Mouse (Mus musculus) heart, postnatal 14 days (tissue): ENCODE results near the gene Hip1r. TPM values are rescaled to one million over a fixed set of nuclear protein-coding genes. Genes with fewer than 3 reads are reported as not detected.

Experiments
- DNase-seq, 2 experiments: peaks; one replicate each; pipeline ENCODE4 v3.0.0; 2021 to 2022
- intact Hi-C: fragments of 180-260 bp; cut with DNase I; formaldehyde crosslinking; loops from one replicate; pipeline ENCODE4 v1.15.1; 2025
- long read RNA-seq, 2 experiments: library from polyadenylated mRNA; stranded (forward); transcript quantifications; one replicate each; pipeline ENCODE4 v2.0.0; 2021
- total RNA-seq, 2 experiments: library from RNA; stranded (reverse); gene quantifications; 2 replicates each; pipeline ENCODE4 v1.2.3; 2021

Gene Hip1r
- 10 to 100 TPM; 23.2 to 25.0 TPM for total RNA-seq
- long read RNA-seq, experiment 1, full-length matches to known transcripts, result 22 of 32 reads
- long read RNA-seq, experiment 1, partial matches to known transcripts, result 8 of 32 reads
- long read RNA-seq, experiment 1, other reads (novel, unspliced or antisense), result 2 of 32 reads
- long read RNA-seq, experiment 2, full-length matches to known transcripts, result 12 of 19 reads
- long read RNA-seq, experiment 2, partial matches to known transcripts, result 6 of 19 reads
- long read RNA-seq, experiment 2, other reads (novel, unspliced or antisense), result 1 of 19 reads

GRCm38 (mm10) chr5:123973299-123974178, at the start of gene Hip1r:
Hip1r (plus strand) TSS chr5:123973628.
- peak; percentile 81 to 83 for DNase-seq
- intact Hi-C loops, result loop anchor here (2.0 kb wide), 2 partner anchors 19 to 25 kb away; no protein-coding TSS in a partner anchor

- intact Hi-C loops, result no loop called here
- DNase-seq, result no peak
These were observed 46.3 kb upstream of the Hip1r start, which contains the start of gene Gm43518 for GRCm38 (mm10) chr5:123927118-123927517. Gm43518 (plus strand) TSS chr5:123927418.

DNA sequence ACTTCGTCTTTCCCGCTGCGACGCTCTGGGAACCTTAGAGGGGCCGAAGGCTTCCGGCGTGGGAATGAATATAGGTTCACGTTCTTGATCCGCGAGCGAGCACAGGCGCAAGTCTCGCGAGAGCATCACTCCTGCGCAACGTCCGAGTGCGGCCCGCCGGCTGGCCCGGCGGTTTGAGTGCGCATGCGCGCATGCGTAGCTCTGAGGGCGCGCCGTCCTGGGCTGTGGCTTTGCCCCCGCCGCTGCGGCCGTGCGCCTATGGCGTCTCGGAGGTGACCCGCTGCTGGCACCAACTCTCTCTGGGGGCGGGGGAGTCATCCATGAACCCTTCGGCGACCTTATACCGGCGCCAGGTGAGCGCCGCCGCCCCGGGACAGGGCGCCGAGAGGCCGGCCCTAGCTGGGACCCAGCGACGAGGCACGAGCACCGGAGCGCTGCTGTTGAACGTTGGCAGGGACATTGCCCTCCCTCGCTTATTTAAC, 42.9 kb upstream of the Hip1r start, which contains the start of gene Ccdc62:
Ccdc62 (plus strand) TSS at position 172 of the 482 bp plus-strand sequence.
- DNase-seq, result peak; percentile 97
- intact Hi-C loops, result no loop called here

DNA sequence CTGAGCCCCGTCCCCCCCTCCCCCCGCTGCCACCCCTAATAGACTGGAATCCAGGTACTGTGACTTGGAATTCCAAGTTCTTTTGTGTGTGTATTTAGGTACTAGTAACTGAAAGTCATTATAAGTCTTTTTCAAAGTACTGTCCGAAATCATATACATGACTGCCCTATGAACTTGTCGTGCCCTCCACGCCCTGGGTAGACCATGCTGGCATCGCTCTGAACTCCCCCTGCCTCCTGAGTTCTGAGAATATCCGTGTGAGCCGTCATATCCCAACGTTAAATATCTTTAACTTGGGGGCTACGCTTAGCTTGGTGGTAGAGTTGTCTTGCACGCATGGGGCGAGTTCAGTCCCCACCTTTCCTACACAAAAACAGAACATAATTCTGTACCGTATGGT, 42.3 kb upstream of the Hip1r start:
- intact Hi-C loops, result no loop called here
- DNase-seq, result no peak

DNA sequence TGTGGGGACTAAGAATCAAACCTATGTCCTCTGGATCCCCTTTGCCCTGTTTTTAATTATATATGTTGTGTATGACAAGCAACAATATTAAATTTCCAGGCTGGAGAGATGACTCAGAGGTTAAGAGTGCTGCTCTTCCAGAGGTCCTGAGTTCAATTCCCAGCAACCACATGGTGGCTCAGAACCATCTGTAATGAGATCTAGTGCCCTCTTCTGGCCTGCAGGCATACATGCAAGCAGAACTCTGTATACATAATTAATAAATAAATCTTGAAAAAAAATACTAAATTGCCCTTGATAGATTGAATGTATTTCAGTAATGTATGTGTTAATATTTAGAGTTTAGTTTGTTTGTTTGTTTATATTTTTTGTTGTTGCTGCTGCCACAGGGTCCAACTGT, 40.5 kb upstream of the Hip1r start:
- no peak for DNase-seq
- intact Hi-C loops, result no loop called here

GRCm38 (mm10) chr5:123933556-123933955, 39.9 kb upstream of the Hip1r start:
- intact Hi-C loops, result no loop called here
- DNase-seq, result no peak

DNA sequence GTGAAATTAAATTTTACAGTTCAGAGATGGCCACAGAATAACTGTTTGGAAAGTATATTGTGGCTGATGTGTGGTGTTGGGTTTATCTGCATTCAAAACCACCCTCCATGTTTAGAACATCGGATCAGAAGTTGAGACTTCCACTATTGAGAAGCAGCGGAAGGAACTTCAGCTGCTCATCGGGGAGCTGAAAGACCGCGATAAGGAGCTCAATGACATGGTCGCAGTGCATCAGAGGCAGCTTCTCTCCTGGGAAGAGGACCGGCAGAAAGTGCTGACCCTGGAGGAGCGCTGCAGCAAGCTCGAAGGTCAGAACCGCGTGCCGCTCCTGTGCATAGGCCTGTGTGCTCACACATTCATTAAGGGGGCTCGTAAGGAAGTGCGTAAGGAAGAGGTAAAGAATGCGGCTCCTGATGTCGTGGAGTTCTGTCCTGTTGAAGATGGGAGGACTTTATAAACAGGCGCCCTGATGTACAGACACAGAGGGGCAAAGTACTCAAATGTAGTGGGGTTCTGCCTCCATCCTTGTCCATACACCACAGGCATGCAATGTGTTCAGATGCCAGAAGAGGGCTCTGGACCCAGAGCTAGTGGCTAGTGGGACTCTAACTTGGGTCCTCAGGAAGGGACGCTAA, 39.4 kb upstream of the Hip1r start:
- intact Hi-C loops, result no loop called here
- DNase-seq, result peak in 1 of 2 experiments; percentile 31

GRCm38 (mm10) chr5:123935931-123936330, 37.5 kb upstream of the Hip1r start:
- intact Hi-C loops, result no loop called here
- DNase-seq, result no peak

GRCm38 (mm10) chr5:123938479-123938878, 34.9 kb upstream of the Hip1r start:
- intact Hi-C loops, result no loop called here
- no peak for DNase-seq

DNA sequence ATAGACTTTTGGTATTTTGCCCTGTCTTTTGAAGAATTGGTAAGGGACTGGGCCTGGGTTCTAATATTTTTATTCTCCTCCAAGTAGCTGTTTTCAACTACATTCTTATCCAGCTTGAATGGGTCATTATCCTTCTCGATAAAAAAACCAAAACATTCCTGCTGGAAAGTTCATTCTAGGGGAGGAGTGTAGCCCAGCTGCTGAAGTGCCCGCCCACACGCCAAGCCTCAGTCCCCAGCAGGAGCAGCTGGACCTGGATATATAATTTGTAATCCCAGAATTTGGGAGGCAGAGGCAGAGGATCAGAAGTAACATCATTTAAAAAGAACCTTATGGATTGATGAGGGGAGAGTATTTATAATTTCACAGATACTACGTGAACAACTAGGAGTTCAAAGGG, 26.9 kb upstream of the Hip1r start:
- peak in 1 of 2 experiments; percentile 23 for DNase-seq
- intact Hi-C loops, result loop anchor here (2.0 kb wide), 1 partner anchor 138 kb away; no protein-coding TSS in a partner anchor

GRCm38 (mm10) chr5:123947041-123947761, 26.2 kb upstream of the Hip1r start:
- intact Hi-C loops, result loop anchor here (1.0 to 2.0 kb wide), 2 partner anchors 45 to 138 kb away; no protein-coding TSS in a partner anchor
- peak in 1 of 2 experiments; percentile 58 for DNase-seq

DNA sequence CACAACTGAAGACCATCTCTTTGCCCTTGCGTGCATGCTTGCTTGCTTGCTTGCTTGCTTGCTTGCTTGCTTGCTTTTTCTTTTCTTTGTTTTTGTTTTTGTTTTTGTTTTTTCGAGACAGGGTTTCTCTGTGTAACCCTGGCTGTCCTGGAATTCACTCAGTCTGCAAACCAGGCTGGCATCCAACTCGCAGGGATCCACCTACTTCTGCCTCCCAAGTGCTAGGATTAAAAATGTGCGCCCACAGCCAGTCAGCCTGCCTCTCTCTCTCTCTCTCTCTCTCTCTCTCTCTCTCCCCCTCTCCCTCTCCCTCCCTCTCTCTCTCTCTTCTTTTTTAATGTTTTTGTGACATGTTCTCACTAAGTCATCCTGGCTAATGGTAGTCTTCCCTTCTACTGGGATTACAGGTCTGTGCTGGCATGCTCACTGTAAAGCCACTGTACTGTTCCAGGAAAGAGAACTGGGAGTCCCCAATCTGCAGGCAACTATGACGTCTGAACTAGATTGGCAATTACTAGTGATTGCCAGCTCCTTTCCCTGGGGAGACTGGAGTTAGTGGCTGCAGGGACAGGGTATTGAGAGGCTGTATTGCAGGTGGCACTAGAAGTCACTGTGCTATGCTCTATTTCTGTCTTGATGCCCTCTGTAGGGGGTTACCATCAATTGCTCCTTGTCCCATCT, 20.9 kb upstream of the Hip1r start:
- intact Hi-C loops, result no loop called here
- DNase-seq, result no peak

- intact Hi-C loops, result no loop called here
- no peak for DNase-seq
These were observed 16.2 kb upstream of the Hip1r start for GRCm38 (mm10) chr5:123957213-123957612.

GRCm38 (mm10) chr5:123959018-123959417, 14.4 kb upstream of the Hip1r start:
- DNase-seq, result no peak
- intact Hi-C loops, result no loop called here

DNA sequence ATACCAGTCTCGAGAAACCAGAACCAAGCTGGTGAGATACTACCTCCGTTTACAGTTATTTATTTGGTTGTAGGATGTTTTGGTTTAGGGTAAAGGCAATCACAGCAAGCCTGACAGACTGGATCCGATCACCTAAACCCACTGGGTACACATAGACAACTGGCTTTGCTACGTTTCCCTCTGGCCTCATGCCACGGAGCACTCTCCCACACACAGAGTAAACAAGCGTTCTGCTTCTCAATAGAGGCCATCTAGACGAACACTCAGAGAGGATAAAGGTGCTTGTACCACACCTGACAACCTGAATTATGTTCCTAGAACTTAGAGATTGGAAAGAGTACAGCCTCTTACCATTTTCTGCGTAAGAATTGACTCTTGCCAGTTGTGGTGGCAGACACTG, 13.3 kb upstream of the Hip1r start:
- DNase-seq, result no peak
- intact Hi-C loops, result no loop called here

- intact Hi-C loops, result no loop called here
- no peak for DNase-seq
These were observed 12.4 kb upstream of the Hip1r start for GRCm38 (mm10) chr5:123961046-123961445.

DNA sequence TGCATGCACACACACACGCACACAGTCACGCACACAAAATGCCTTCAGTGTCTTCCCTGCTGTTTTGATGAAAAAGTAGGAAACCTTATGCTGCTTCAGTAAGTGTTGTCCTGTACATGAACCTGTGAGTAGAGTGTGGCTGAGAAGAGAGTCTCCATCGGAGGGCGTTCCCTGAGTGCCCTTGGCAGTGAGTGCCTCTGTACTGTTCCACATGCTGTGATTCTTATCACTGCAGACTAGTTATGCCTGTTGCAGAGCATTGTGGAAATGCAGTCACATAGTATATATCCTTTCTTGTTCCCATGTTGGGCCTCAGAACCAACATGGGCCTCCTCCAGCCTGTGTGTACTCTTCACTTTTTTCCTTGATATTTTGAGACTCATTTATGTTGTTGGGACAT, 9.2 kb upstream of the Hip1r start:
- no peak for DNase-seq
- intact Hi-C loops, result no loop called here

- no peak for DNase-seq
- intact Hi-C loops, result no loop called here
These were observed 6.7 kb upstream of the Hip1r start for GRCm38 (mm10) chr5:123966759-123967158.

GRCm38 (mm10) chr5:123968468-123968867, 5.0 kb upstream of the Hip1r start:
- no peak for DNase-seq
- intact Hi-C loops, result no loop called here
